Mouse (Mus musculus): ENCODE measurements around the gene Pnpla5.
"Not testable (repeated sequence)": the region's sequence is repeated elsewhere in the genome, so short reads cannot be mapped to it uniquely, and the experiment has no call there.

The Pnpla5 gene

GRCm38 (mm10) chr15:84123075-84123474 lies at the start of gene Pnpla5:
Gene Pnpla5, minus strand, starts transcription at chr15:84123175.
- DNase-seq (ENCODE audit: low read depth, low spot score): no peak

- DNase-seq (ENCODE audit: low read depth, low spot score): no peak
Measured at GRCm38 (mm10) chr15:84171166-84171565, 48.2 kb upstream of the Pnpla5 start.

GRCm38 (mm10) chr15:84169511-84169910 lies 46.5 kb upstream of the Pnpla5 start:
- no peak for DNase-seq (ENCODE audit: low read depth, low spot score)

- DNase-seq (ENCODE audit: low read depth, low spot score): peak; percentile 45
Measured at GRCm38 (mm10) chr15:84168170-84169161, 45.5 kb upstream of the Pnpla5 start.

GRCm38 (mm10) chr15:84167600-84167999 lies 44.6 kb upstream of the Pnpla5 start, which contains the start of gene Pnpla3:
Gene Pnpla3, plus strand, starts transcription at chr15:84167837.
- DNase-seq (ENCODE audit: low read depth, low spot score): peak; percentile 79

GRCm38 (mm10) chr15:84166818-84167217 lies 43.8 kb upstream of the Pnpla5 start:
- no peak for DNase-seq (ENCODE audit: low read depth, low spot score)

- DNase-seq (ENCODE audit: low read depth, low spot score): no peak
Measured at GRCm38 (mm10) chr15:84161871-84162270, 38.9 kb upstream of the Pnpla5 start.

- DNase-seq (ENCODE audit: low read depth, low spot score): not testable (repeated sequence)
Measured at GRCm38 (mm10) chr15:84157530-84157929, 34.6 kb upstream of the Pnpla5 start.

GRCm38 (mm10) chr15:84156158-84156557 lies 33.2 kb upstream of the Pnpla5 start:
- no peak for DNase-seq (ENCODE audit: low read depth, low spot score)

- no peak for DNase-seq (ENCODE audit: low read depth, low spot score)
Measured at GRCm38 (mm10) chr15:84140929-84141328, 18.0 kb upstream of the Pnpla5 start.

GRCm38 (mm10) chr15:84140109-84140508 lies 17.1 kb upstream of the Pnpla5 start:
- DNase-seq (ENCODE audit: low read depth, low spot score): no peak

GRCm38 (mm10) chr15:84139592-84140005 lies 16.6 kb upstream of the Pnpla5 start:
- no peak for DNase-seq (ENCODE audit: low read depth, low spot score)

- DNase-seq (ENCODE audit: low read depth, low spot score): no peak
Measured at GRCm38 (mm10) chr15:84136473-84137415, 13.8 kb upstream of the Pnpla5 start.

GRCm38 (mm10) chr15:84135472-84135871 lies 12.5 kb upstream of the Pnpla5 start:
- peak; percentile 60 for DNase-seq (ENCODE audit: low read depth, low spot score)

GRCm38 (mm10) chr15:84133440-84133839 lies 10.5 kb upstream of the Pnpla5 start:
- DNase-seq (ENCODE audit: low read depth, low spot score): no peak

- no peak for DNase-seq (ENCODE audit: low read depth, low spot score)
Measured at GRCm38 (mm10) chr15:84131971-84132370, 9.0 kb upstream of the Pnpla5 start.

GRCm38 (mm10) chr15:84131096-84131786 lies 8.3 kb upstream of the Pnpla5 start:
- no peak for DNase-seq (ENCODE audit: low read depth, low spot score)

GRCm38 (mm10) chr15:84126871-84127270 lies 3.9 kb upstream of the Pnpla5 start:
- DNase-seq (ENCODE audit: low read depth, low spot score): no peak

- DNase-seq (ENCODE audit: low read depth, low spot score): no peak
Measured at GRCm38 (mm10) chr15:84126447-84126846, 3.5 kb upstream of the Pnpla5 start.

GRCm38 (mm10) chr15:84124086-84124485 lies 1.1 kb upstream of the Pnpla5 start:
- no peak for DNase-seq (ENCODE audit: low read depth, low spot score)

GRCm38 (mm10) chr15:84121036-84121435 lies 1.9 kb downstream of the Pnpla5 start:
- no peak for DNase-seq (ENCODE audit: low read depth, low spot score)
